In the genomic region with DNA sequence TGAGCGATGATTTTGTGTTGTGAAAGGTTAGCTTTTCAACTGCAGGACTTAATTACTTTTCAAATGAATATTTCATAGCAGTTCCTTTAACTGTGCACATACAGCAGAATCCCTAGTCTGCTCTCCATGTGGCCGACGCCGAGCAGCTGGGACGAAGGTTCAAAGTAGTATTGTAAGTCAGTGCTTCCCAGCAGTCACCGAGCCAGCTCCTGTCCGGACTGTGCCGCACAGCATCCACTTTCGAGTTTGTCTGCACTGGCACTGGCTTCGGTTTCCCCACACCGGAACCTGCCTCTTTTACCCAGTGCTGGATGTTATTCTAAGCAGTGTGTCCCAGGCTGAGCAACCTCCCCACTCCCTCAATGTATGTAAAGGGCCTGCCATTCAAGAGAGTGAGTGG, we compare ENCODE assay signal across 16 mouse cellular contexts.
DNase-seq lines count a peak whose midpoint lies in the region; ATAC-seq and TF ChIP-seq lines count a peak whose summit lies in the region.
"Had no signal": no experiment of that assay in that cellular context is flagged by ENCODE, and none has a peak within 500 bp of the region (broad histone marks: within the 10 kb centered on the region; RNA-seq: fewer than 3 reads in every experiment).

No protein-coding gene starts in this region.

- H3K9me3 ChIP-seq in hindbrain, embryonic 12.5 days (replicated peaks) = no peaks in the 10 kb centered on the region
- H3K9me3 ChIP-seq in hindbrain, embryonic 10.5 days = no peaks in the 10 kb centered on the region
- no peaks in the 10 kb centered on the region for H3K9me3 ChIP-seq in neural tube, embryonic 13.5 days
- no peaks in the 10 kb centered on the region for H3K9me3 ChIP-seq in neural tube, embryonic 15.5 days (replicated peaks)
- H3K9me3 ChIP-seq: heart, embryonic 15.5 days; limb, embryonic 12.5 days; lung, embryonic 15.5 days had no signal

- no peak overlapping the region for H3K9ac ChIP-seq in hindbrain, embryonic 12.5 days
- no peak overlapping the region for H3K9ac ChIP-seq in neural tube, embryonic 13.5 days
- H3K9ac ChIP-seq in neural tube, embryonic 15.5 days (replicated peaks) = no peak overlapping the region
- H3K9ac ChIP-seq: heart, embryonic 15.5 days; limb, embryonic 12.5 days; lung, embryonic 15.5 days had no signal

- no peak overlapping the region for H3K4me2 ChIP-seq in hindbrain, embryonic 12.5 days (replicated peaks)
- H3K4me2 ChIP-seq in neural tube, embryonic 13.5 days = no peak overlapping the region
- no peak overlapping the region for H3K4me2 ChIP-seq in neural tube, embryonic 15.5 days
- H3K4me2 ChIP-seq: heart, embryonic 15.5 days; limb, embryonic 12.5 days; lung, embryonic 15.5 days had no signal

- ATAC-seq in hindbrain, embryonic 12.5 days (ENCODE audit: low FRiP score) = no peak
- peak; percentile 54; the same call in 1 of the 2 replicates for ATAC-seq in neural tube, embryonic 13.5 days (ENCODE audit: low read depth)
- ATAC-seq in neural tube, embryonic 15.5 days (ENCODE audit: low FRiP score) = peak; percentile 47; the same call in 1 of the 2 replicates
- ATAC-seq: inflammation-experienced regulatory T-cells, adult 6 months had no signal

- no peaks in the 10 kb centered on the region for H3K27me3 ChIP-seq in cerebellum, adult 2 months (ENCODE audit: control insufficient read depth, insufficient read depth, low read length)
- no peaks in the 10 kb centered on the region for H3K27me3 ChIP-seq in hindbrain, embryonic 12.5 days
- no peaks in the 10 kb centered on the region for H3K27me3 ChIP-seq in hindbrain, embryonic 10.5 days (ENCODE audit: insufficient read depth, poor library complexity, severe bottlenecking)
- no peaks in the 10 kb centered on the region for H3K27me3 ChIP-seq in neural tube, embryonic 13.5 days
- no peaks in the 10 kb centered on the region for H3K27me3 ChIP-seq in neural tube, embryonic 15.5 days (replicated peaks)
- H3K27me3 ChIP-seq: heart, embryonic 15.5 days; limb, embryonic 12.5 days; lung, embryonic 15.5 days had no signal

- no peak for TF ChIP-seq CTCF in cerebellum, adult 2 months (IDR thresholded peaks at IDR 0.05; ENCODE audit: borderline replicate concordance, insufficient read depth, low read depth, low read length)

- peaks cover 12% of the 10 kb centered on the region for H3K4me1 ChIP-seq in cerebellum, adult 2 months (ENCODE audit: control insufficient read depth, insufficient read depth, low read length)
- H3K4me1 ChIP-seq in hindbrain, embryonic 12.5 days = peaks cover 28% of the 10 kb centered on the region
- peaks cover 16% of the 10 kb centered on the region; the same call in 1 of the 2 replicates for H3K4me1 ChIP-seq in hindbrain, embryonic 10.5 days (replicated peaks)
- peaks cover 43% of the 10 kb centered on the region for H3K4me1 ChIP-seq in neural tube, embryonic 13.5 days (replicated peaks)
- peaks cover 31% of the 10 kb centered on the region for H3K4me1 ChIP-seq in neural tube, embryonic 15.5 days

- DNase-seq in cerebellum, adult 2 months = peak; percentile 38 to 49
- no peak for DNase-seq in cerebellum, adult 11-12 months
- DNase-seq in hindbrain, embryonic 10.5 days (ENCODE audit: low spot score) = no peak
- no peak for DNase-seq in neural tube, embryonic 10.5 days (ENCODE audit: extremely low spot score, low spot score)
- no peak for DNase-seq in layer of hippocampus, postnatal 36 days
- DNase-seq: adrenal gland, postnatal 14 days; gastrocnemius, postnatal 10 days; thymus, postnatal 36 days had no signal

- H3K27ac ChIP-seq in cerebellum, adult 2 months (ENCODE audit: insufficient read depth, low read length) = no peak overlapping the region
- H3K27ac ChIP-seq in hindbrain, embryonic 12.5 days = 0 out of 2 replicates have a peak overlapping the region, but pooled peaks have one; percentile 12
- no peak overlapping the region for H3K27ac ChIP-seq in hindbrain, embryonic 10.5 days
- H3K27ac ChIP-seq in neural tube, embryonic 13.5 days (replicated peaks) = peak overlapping the region; percentile 49
- H3K27ac ChIP-seq in neural tube, embryonic 15.5 days (replicated peaks) = peak overlapping the region; percentile 6; the same call in 1 of the 2 replicates
- H3K27ac ChIP-seq: heart, embryonic 15.5 days; limb, embryonic 12.5 days; lung, embryonic 15.5 days had no signal

- TF ChIP-seq POLR2A in cerebellum, adult 2 months (IDR thresholded peaks at IDR 0.05; ENCODE audit: borderline replicate concordance, insufficient read depth, low read length) = no peak

- no peaks in the 10 kb centered on the region for H3K36me3 ChIP-seq in hindbrain, embryonic 12.5 days
- H3K36me3 ChIP-seq in hindbrain, embryonic 10.5 days = no peaks in the 10 kb centered on the region; the same call in 1 of the 2 replicates
- no peaks in the 10 kb centered on the region for H3K36me3 ChIP-seq in neural tube, embryonic 13.5 days
- H3K36me3 ChIP-seq in neural tube, embryonic 15.5 days = no peaks in the 10 kb centered on the region
- H3K36me3 ChIP-seq: heart, embryonic 15.5 days; limb, embryonic 12.5 days; lung, embryonic 15.5 days had no signal

- 23% methylated on average over 11 of the region's 11 CpGs for WGBS in cerebellum, adult 2 months
- 60% methylated on average over 11 of the region's 11 CpGs for WGBS in hindbrain, embryonic 12.5 days
- WGBS in hindbrain, embryonic 10.5 days = 74% methylated on average over 11 of the region's 11 CpGs
- WGBS in neural tube, embryonic 13.5 days = 55% methylated on average over 11 of the region's 11 CpGs
- WGBS in neural tube, embryonic 15.5 days = 44% methylated on average over 11 of the region's 11 CpGs

- no peak overlapping the region for H3K4me3 ChIP-seq in cerebellum, adult 2 months (replicated peaks; ENCODE audit: insufficient read depth, low read depth, low read length)
- H3K4me3 ChIP-seq in hindbrain, embryonic 12.5 days = no peak overlapping the region
- H3K4me3 ChIP-seq in hindbrain, embryonic 10.5 days = no peak overlapping the region
- H3K4me3 ChIP-seq in neural tube, embryonic 13.5 days = no peak overlapping the region
- H3K4me3 ChIP-seq in neural tube, embryonic 15.5 days (replicated peaks) = no peak overlapping the region
- H3K4me3 ChIP-seq: erythroblast, embryonic 14.5 days; heart, embryonic 15.5 days; limb, embryonic 12.5 days; lung, embryonic 15.5 days had no signal

Comparison
In these comparisons a context has a peak if more than half of its experiments do, and no peak if none do; other contexts are left out.
1. DNase-seq: peak in cerebellum, adult 2 months (2 of 2); none in cerebellum, adult 11-12 months (single experiment), hindbrain, embryonic 10.5 days (single experiment), neural tube, embryonic 10.5 days (single experiment) and layer of hippocampus, postnatal 36 days (0 of 2).
2. H3K27ac ChIP-seq: peak in hindbrain, embryonic 12.5 days (single experiment), neural tube, embryonic 13.5 days (single experiment) and neural tube, embryonic 15.5 days (single experiment); none in cerebellum, adult 2 months (single experiment) and hindbrain, embryonic 10.5 days (single experiment).